Mouse (Mus musculus) gastrocnemius, postnatal 14 days (tissue): ENCODE data around the gene Gal3st2c. TPM values are rescaled to one million over a fixed set of nuclear protein-coding genes. Genes with fewer than 3 reads are reported as not detected.
"Not testable (repeated sequence)": the region's sequence is repeated elsewhere in the genome, so short reads cannot be mapped to it uniquely, and the experiment has no call there.

ENCODE experiments used
- DNase-seq: peaks from one replicate; pipeline ENCODE4 v3.0.0; 2021; ENCODE audit warnings: mixed read lengths
- intact Hi-C: fragments of 180-260 bp; cut with DNase I; formaldehyde crosslinking; loops from one replicate; pipeline ENCODE4 v1.15.1; 2025; ENCODE audit warnings: low total_unique reads
- long read RNA-seq, 2 experiments: library from polyadenylated mRNA; stranded (forward); transcript quantifications; one replicate each; pipeline ENCODE4 v2.0.0; 2021
- total RNA-seq, 2 experiments: library from RNA; stranded (reverse); gene quantifications; 2 replicates each; pipeline ENCODE4 v1.2.3; 2021

Gene Gal3st2c
- under 1 TPM; 0.02 to 0.04 TPM for total RNA-seq
- long read RNA-seq, experiment 1: 0 reads
- long read RNA-seq, experiment 2: 0 reads

- intact Hi-C loops: not testable (repeated sequence)
Observed at GRCm38 (mm10) chr1:93990209-93990608, at the start of gene Gal3st2c. Gal3st2c (plus strand) TSS chr1:93990509.

DNA sequence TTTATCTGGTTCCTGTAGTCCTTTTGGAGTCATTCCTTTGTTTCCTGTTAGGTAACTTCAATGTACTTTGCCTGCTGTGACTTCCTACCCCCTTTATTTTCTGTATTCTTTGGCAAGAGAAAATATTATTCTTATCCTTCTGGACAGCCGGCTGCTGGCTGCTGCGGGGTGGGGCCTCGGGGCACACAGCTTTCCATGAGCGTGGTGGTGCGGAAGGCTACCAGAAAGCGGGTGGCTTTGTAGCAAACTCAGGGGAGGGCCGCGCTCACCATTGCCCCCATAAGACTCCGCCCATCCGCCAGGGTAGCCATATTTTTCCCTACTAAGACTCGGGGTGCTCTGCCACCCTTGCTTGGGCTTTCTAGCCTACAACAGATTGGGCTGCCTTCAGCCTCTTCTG lies 41.2 kb upstream of the Gal3st2c start:
- DNase-seq, intact Hi-C loops: not testable (repeated sequence)

More at GRCm38 (mm10) chr1:93990209-93990608, at the start of gene Gal3st2c:
- DNase-seq: not testable (repeated sequence)

DNA sequence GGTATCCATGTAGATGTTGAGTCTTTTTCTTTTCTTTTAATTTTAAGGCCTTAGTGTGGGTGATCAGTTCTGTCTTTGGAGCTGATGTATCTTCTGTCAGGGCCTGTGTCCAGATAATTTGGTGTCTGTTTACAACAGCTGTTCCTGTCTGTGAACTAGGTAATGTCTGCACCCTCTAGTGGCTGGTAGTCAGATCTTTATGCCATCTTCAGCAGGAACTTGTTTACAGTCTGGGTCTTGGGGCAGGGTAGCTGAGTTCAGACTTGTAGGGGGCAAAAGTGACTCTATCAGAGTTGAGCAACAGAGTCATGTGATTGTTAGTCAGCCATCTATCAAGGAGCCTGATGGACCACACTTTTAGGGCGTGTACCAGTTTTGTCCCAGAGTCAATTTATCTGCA lies 23.8 kb upstream of the Gal3st2c start:
- intact Hi-C loops, DNase-seq: not testable (repeated sequence)

GRCm38 (mm10) chr1:93970380-93970779 lies 19.9 kb upstream of the Gal3st2c start:
- not testable (repeated sequence) for DNase-seq

GRCm38 (mm10) chr1:93970797-93971196 lies 19.5 kb upstream of the Gal3st2c start:
- DNase-seq, intact Hi-C loops: not testable (repeated sequence)

More at GRCm38 (mm10) chr1:93970380-93970779, 19.9 kb upstream of the Gal3st2c start:
- intact Hi-C loops: not testable (repeated sequence)

GRCm38 (mm10) chr1:93975764-93976163 lies 14.5 kb upstream of the Gal3st2c start:
- DNase-seq, intact Hi-C loops: not testable (repeated sequence)

DNA sequence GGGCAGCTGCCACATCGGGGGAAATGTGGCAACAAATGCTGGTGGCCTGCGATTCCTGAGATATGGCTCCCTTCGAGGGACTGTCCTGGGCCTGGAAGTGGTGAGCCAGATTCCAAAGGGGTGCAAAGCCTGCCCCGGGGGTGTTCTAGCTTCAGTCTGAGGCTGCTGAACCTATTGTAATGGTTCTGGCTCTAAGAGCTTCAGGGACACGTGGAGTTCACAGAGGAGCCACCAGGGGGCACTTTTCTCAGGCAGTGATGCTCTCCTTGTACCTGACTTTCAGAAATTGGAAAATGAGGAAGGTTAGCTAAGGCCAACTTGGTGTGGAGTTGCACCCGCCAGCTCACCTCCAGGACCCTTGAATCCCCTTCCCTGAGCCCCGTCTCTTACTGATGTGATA lies 12.0 kb upstream of the Gal3st2c start:
- DNase-seq, intact Hi-C loops: not testable (repeated sequence)

DNA sequence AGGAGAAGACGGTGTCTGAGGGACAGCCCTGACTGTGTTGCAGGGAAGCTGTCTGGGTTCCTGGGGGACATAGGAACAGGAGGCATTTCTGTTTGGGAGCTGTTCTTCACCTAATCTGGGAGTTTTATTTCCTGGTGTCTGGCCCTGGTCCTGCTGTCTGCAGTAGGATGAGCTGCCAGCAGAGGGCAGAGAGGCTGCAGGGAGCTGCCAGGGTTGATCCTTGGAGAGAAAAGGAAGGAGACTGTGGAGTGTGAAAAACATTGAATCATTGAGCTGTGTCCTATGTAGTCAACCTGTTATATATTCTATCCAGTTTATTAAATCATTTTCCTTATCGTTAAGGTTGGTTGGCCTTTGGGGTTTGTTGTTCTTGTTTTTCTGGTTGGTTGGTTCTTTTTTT lies 9.4 kb upstream of the Gal3st2c start:
- intact Hi-C loops: not testable (repeated sequence)

GRCm38 (mm10) chr1:93986167-93986566 lies 4.1 kb upstream of the Gal3st2c start:
- no peak for DNase-seq
- intact Hi-C loops: no loop called here

More for the DNA sequence above, 9.4 kb upstream of the Gal3st2c start:
- not testable (repeated sequence) for DNase-seq

DNA sequence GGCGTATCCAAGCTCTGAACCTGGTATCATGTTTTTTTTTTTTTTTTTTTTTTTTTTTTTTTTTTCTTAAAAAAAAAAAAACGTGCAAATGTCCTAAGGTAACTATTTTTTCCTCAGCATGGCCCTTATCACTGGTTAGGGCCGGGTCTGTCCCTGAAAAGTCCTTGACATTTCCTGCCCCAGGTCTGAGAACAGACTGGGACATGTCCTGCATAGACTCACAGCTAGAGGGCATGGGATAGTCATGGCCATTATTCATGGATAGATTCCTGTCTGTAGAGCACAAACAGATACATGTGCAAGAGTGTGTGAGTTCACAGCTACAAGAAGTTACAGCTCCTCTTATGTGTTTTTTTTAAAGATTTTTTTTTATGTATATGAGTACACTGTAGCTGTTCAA lies 1.5 kb upstream of the Gal3st2c start:
- intact Hi-C loops: no loop called here
- no peak for DNase-seq

- DNase-seq, intact Hi-C loops: not testable (repeated sequence)
Observed at GRCm38 (mm10) chr1:93991068-93991467, 759 bp downstream of the Gal3st2c start.

- DNase-seq, intact Hi-C loops: not testable (repeated sequence)
Observed at GRCm38 (mm10) chr1:93991491-93991890, 1.2 kb downstream of the Gal3st2c start.

DNA sequence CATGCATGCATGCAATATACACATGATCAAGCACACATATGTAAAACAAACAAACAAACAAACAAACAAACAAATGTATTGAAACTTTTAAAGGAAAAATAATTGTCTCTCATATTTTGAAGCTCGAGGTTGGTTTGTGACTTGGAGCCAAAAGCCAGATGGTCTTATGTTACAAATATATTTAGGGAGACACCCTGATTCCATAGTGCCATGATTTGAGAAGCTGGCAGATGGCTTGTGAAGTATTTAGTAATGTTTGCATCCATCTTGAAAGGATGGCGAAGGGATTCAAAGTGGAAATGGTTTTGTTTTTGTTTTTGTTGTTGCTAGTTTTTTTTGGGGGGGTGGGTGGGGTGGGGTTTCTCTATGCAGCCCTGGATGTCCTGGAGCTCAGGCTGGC lies 10.7 kb downstream of the Gal3st2c start:
- DNase-seq: no peak
- intact Hi-C loops: no loop called here

DNA sequence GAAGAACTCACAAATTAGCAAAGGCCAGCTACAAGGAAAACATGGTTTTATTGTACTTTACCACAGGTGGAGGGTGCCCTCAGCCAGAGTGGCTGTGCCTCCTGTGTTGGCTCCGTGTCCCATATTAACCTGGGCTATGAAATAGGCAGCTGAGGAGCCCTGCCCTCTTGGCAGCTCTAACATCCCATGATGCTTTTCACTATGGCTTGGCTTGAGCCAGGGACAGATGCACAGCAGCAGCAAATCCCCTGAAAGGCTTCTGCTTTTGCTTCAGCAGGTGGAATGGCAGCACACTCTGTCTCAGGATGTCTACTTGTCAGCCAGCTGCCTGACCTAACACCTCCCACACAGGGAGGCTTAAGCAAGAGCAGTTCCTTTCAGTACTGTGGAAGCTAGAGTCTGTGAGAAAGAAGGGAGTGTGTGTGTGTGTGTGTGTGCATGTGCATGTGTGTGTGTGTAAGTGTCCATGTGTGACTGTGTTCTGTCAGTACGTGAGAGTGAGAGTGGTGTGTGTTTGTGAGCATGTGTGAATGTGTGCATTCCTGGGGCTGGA lies 15.7 kb downstream of the Gal3st2c start:
- intact Hi-C loops, DNase-seq: not testable (repeated sequence)

DNA sequence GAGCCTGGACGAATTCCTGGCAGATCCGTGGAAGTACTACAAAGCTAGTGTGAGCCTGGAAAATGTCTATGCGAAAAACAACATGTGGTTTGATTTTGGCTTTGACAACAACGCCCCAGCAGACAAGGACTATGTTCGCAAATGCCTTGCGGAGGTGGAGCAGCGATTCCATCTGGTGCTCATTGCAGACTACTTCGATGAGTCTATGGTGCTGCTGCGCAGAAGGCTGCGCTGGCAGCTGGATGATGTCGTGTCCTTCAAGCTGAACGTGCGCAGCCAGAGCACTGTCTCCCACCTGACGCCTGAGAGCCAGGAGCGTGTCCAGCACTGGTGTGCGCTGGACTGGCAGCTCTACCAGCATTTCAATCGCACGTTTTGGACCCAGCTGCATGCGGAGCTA lies 18.5 kb downstream of the Gal3st2c start:
- intact Hi-C loops, DNase-seq: not testable (repeated sequence)

DNA sequence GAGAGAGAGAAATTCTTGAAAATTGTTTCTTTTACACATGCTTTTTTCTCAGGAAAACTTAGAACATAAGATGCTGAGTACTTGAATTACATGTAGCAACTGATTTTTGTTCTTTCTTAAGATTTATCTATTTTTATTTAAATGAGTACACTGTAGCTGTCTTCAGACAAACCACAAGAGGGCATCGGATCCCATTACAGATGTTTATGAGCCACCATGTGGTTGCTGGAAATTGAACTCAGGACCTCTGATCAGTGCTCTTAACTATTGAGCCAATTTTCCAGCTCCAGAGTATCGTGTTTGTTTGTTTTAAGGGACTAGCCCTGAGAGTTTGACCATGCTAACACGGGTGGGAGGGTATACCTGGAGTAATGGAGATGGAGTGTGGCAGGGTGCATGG lies 21.3 kb downstream of the Gal3st2c start:
- no peak for DNase-seq
- intact Hi-C loops: no loop called here

DNA sequence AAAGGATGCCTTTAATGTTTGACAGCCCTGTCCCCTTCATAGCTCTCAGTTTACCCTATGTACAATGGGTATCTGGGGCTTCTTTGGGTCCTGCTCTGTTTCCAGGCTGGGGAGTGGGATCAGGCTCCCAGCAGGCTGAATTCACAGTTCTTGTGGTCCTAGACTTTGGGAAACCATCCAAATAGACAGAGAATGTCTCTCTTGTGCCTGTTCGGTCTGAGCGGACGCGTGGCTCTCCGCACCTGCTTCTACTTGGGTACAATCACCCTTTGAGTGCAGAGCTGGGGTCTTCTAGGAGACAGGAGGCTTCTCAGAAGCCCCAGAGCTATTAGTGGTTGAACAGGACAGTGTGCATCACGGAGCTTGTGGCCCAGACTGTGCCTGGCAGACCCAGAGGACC lies 29.8 kb downstream of the Gal3st2c start, which contains the start of gene Neu4:
Neu4 (plus strand) TSS at position 301 of the 400 bp plus-strand sequence.
- DNase-seq: no peak
- intact Hi-C loops: no loop called here

GRCm38 (mm10) chr1:94027506-94028108 lies 37.3 kb downstream of the Gal3st2c start:
- intact Hi-C loops: no loop called here
- DNase-seq: no peak

DNA sequence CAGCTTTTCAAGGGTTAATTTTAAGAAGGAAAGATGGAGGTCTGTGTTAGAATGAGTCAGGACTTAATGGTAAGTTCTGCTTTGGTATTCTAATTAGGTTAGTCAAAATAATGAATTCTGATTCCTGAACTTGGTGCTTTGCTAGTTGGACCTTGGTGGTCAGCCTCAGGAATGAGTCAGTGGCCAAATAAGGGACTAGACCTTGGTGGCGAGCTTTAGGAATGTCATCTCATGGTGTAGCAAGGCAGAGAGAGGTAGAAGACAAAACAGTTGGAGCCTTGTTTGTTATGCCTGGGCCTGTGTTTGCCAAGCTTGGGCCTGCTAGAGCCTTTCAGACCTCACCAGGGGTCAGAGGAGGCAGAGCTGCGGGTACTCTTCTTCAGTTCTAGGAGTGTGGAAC lies 38.4 kb downstream of the Gal3st2c start:
- intact Hi-C loops: no loop called here
- DNase-seq: no peak

DNA sequence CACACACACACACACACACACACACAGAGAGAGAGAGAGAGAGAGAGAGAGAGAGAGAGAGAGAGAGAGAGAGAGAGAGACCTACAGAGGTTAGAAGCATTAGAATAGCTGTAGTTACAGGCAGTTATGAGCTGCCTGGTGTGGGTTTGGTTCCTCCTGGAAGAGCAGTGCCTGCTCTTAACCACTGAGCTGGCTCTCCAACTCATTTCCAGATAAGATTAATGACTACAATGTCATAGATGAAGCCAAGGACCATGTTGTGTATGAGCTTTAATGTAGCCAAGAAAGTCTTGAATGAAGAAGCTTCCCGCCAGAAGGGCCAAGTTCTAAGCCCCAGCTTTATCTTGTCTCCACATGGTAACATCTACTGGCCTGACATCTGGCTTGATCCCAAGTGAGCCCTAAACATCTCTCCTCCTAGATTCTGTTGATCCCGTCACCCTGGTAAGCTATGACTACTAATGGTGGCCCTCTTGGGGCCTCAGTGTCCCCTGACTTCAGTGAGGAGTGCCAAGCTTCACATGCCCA lies 42.8 kb downstream of the Gal3st2c start:
- no peak for DNase-seq
- intact Hi-C loops: no loop called here
